Mouse (Mus musculus) lung, embryonic 16.5 days (tissue): ENCODE data around the gene Rps19. TPM values are rescaled to one million over a fixed set of nuclear protein-coding genes. Genes with fewer than 3 reads are reported as not detected.

Experiments used
- ATAC-seq: fragments of 200-750 bp; cut with Nextera tagmentation; 2 replicates; pipeline ENCODE4 v1.8.0; 2017; ENCODE audit warnings: low read depth, mild to moderate bottlenecking, moderate library complexity
- H3K27ac ChIP-seq: fragments of 300-500 bp; sonication (generic); 2 replicates; pipeline ENCODE4 v1.5.1; 2014; ENCODE audit warnings: mild to moderate bottlenecking, control low read depth, low read length
- H3K27me3 ChIP-seq: fragments of 300-500 bp; sonication (generic); 2 replicates; pipeline ENCODE4 v1.6.1; 2014; ENCODE audit warnings: low read depth, low read length, mixed read lengths; ENCODE audit not compliant: control insufficient read depth, insufficient read depth
- H3K36me3 ChIP-seq: fragments of 300-500 bp; sonication (generic); 2 replicates; pipeline ENCODE4 v1.6.1; 2014; ENCODE audit warnings: low read length; ENCODE audit not compliant: control insufficient read depth, insufficient read depth
- H3K4me1 ChIP-seq: fragments of 300-500 bp; sonication (generic); replicated peaks from 2 replicates; pipeline ENCODE4 v1.6.1; 2014; ENCODE audit warnings: low read length, mixed read lengths; ENCODE audit not compliant: control insufficient read depth, insufficient read depth
- H3K4me2 ChIP-seq: fragments of 300-500 bp; sonication (generic); 2 replicates; pipeline ENCODE4 v1.6.1; 2014; ENCODE audit warnings: low read depth, low read length, control low read depth
- H3K4me3 ChIP-seq: fragments of 300-500 bp; sonication (generic); 2 replicates; pipeline ENCODE4 v1.5.1; 2014; ENCODE audit warnings: mild to moderate bottlenecking, low read length, control low read depth
- H3K9ac ChIP-seq: fragments of 300-500 bp; sonication (generic); 2 replicates; pipeline ENCODE4 v1.6.1; 2014; ENCODE audit warnings: low read length, control low read depth
- H3K9me3 ChIP-seq: fragments of 300-500 bp; sonication (generic); 2 replicates; pipeline ENCODE4 v1.6.1; 2016; ENCODE audit warnings: low read length; ENCODE audit not compliant: control insufficient read depth
- WGBS: fragments of 180-500 bp; shearing (Covaris S2); extraction: QIAGEN DNeasy Blood & Tissue Kit; methylation state at CpG from one replicate; pipeline ENCODE4 v1.1.7; 2014; 5-methylcytosine and 5-hydroxymethylcytosine counted together
- polyA plus RNA-seq: library from polyadenylated mRNA; unstranded; fragments of >200 nt; fragmentation: Nextera tagmentation; extraction: Ambion mirVana; gene quantifications from 2 replicates; pipeline ENCODE4 v1.2.1, GENCODE M21; 2015

Rps19 gene
- polyA plus RNA-seq, 1 experiment from 2014 or later, result 2,580 TPM

DNA sequence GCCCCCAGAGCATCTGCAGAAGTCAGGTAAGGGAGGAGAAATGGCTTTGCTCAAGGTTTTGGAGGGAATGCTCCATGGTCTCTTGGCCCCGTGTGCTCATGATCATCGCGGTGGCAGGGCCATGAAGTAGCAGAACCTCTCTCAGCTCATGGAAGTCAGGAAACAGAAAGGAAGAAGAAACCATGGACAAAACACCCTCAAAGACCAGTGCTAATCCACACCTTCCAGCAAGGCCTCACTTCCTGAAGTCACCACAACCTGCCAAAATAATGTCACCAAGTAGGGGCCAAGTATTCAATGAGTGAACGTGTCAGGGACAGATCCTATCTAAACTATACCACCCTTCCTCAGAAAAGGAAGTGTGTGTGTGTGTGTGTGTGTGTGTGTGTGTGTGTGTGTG, 21.3 kb upstream of the Rps19 start:
- no peak overlapping the region for H3K4me3 ChIP-seq
- H3K9me3 ChIP-seq, result no peaks in the 10 kb centered on the region
- no peak for ATAC-seq
- no peaks in the 10 kb centered on the region for H3K4me1 ChIP-seq
- no peak overlapping the region for H3K9ac ChIP-seq
- H3K27me3 ChIP-seq, result no peaks in the 10 kb centered on the region
- WGBS, result 79% methylated on average over 4 of the region's 4 CpGs
- H3K27ac ChIP-seq, result no peak overlapping the region
- no peak overlapping the region for H3K4me2 ChIP-seq
- H3K36me3 ChIP-seq, result no peaks in the 10 kb centered on the region

DNA sequence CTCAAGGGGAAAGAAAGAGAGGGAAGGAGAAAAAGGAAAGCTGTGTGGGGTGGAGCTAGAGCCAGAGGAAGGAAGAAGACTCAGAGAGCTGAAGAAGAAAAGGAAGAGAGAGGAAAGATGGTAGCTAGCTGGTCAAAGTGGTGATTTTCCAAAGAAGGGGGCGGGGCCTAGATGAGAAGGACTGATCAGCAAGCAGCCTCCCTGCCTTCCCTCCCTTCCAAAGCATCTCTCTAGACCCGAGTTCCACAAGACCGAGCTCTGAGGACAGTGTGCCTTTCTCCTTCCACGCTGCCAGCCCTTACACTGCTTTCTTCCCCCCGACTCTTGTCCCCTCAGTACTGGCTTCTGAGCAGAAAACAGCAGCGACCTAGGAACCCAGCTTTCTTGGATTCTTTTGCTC, 20.0 kb upstream of the Rps19 start:
- no peak overlapping the region for H3K27ac ChIP-seq
- H3K4me2 ChIP-seq, result no peak overlapping the region
- H3K4me1 ChIP-seq, result no peaks in the 10 kb centered on the region
- H3K36me3 ChIP-seq, result no peaks in the 10 kb centered on the region
- peaks cover 2% of the 10 kb centered on the region; the same call in 1 of the 2 replicates for H3K27me3 ChIP-seq
- 18% methylated on average over 6 of the region's 6 CpGs for WGBS
- H3K9ac ChIP-seq, result no peak overlapping the region
- no peak for ATAC-seq
- H3K4me3 ChIP-seq, result no peak overlapping the region
- no peaks in the 10 kb centered on the region for H3K9me3 ChIP-seq

DNA sequence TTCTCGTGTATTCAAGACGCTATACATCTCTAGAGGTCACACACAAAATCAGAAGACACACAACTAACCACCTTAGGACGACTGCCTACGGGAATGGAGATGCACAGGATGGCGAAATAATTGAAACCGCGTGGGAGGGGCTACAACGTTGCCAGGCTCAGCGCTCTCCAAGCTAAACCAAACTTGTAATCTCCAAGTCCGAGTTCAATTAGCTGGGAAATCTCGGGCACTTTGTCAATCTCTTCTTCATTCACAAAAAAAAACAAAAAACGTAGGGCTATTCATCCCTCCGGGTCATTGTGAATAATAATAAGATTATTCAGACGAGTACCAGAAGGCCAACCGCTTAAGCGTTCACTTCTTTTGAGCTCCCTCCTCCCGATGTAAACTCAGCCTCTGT, 15.1 kb upstream of the Rps19 start:
- H3K4me1 ChIP-seq, result no peaks in the 10 kb centered on the region
- no peak overlapping the region for H3K4me2 ChIP-seq
- H3K27ac ChIP-seq, result no peak overlapping the region
- H3K27me3 ChIP-seq, result peaks cover 4% of the 10 kb centered on the region; the same call in 1 of the 2 replicates
- no peak overlapping the region for H3K4me3 ChIP-seq
- no peak for ATAC-seq
- 58% methylated on average over 17 of the region's 17 CpGs for WGBS
- H3K36me3 ChIP-seq, result no peaks in the 10 kb centered on the region
- H3K9me3 ChIP-seq, result peaks cover 5% of the 10 kb centered on the region
- H3K9ac ChIP-seq, result no peak overlapping the region

DNA sequence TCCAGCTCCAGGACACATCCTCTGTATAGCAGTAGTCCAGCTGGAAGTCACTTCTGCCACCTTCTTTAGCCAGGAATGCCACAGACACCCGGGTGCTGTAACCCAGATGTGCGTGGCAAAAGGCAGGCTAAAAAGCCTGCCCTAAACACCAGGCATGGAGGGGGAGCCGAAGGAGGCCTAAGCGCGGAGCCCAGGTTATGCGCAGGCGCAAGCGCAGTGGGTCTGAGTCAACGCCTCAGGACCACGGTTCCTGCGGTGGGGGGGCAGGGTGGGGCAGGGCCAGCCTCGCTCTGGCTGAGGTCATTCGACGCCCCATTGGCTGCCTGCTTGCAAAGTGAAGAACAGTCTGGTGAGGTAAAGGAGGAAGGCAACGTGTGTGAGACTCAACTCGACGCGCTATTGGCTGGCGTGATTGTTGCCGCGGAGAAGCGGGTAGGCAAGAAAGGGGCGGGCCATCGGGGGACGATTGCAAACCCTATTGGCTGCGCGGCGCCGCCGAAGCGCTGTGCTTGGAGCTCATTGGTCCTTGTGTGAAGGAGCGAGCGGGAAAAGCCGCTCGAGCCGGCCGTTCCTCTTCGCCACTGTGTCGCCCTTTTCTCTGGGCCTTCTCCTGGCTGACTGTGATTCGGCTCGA, 14.5 kb upstream of the Rps19 start, which contains the start of the genes Lypd4 and Dmrtc2:
Gene Lypd4, minus strand, starts transcription at position 410 of the 634 bp plus-strand sequence.
Gene Dmrtc2, plus strand, starts transcription at position 526 of the 634 bp plus-strand sequence.
- no peak within 1 kb of the TSS for H3K4me3 ChIP-seq
- no peak for ATAC-seq

DNA sequence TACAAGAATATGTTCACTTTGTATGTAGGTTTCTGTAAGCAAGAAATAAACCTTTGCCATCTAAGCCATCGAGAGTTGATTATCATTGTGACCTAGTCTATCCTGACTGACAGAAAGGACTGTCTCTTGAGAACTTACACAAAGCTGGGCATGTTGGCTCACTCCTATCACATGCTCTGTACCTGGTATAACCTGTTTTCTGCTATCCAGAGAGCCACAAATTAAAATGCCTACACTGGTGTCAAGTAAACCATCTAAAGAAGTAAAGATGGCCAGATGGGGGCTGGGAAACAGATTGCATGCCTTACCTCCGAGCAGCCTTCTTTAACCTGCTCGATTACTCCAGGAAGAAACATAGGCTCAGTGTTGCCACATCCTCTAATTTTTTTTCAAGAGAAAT, 6.6 kb upstream of the Rps19 start:
- ATAC-seq, result no peak
- Histone ChIP-seq H3K27ac (no peak overlapping the region), H3K27me3 (no peaks in the 10 kb centered on the region), H3K9ac (no peak overlapping the region), H3K4me2 (no peak overlapping the region), H3K4me3 (no peak overlapping the region), H3K4me1 (no peaks in the 10 kb centered on the region), H3K9me3 (no peaks in the 10 kb centered on the region), H3K36me3 (no peaks in the 10 kb centered on the region)
- WGBS, result 61% methylated on average over 3 of the region's 3 CpGs

More for the DNA sequence above, 14.5 kb upstream of the Rps19 start, which contains the start of the genes Lypd4 and Dmrtc2:
- 49% methylated on average over 41 of the region's 41 CpGs for WGBS
- no peaks in the 10 kb centered on the region for H3K4me1 ChIP-seq
- peaks cover 4% of the 10 kb centered on the region; the same call in 1 of the 2 replicates for H3K27me3 ChIP-seq
- no peak within 1 kb of the TSS for H3K9ac ChIP-seq
- H3K4me2 ChIP-seq, result no peak within 1 kb of the TSS
- H3K9me3 ChIP-seq, result peaks cover 5% of the 10 kb centered on the region
- no peaks in the 10 kb centered on the region for H3K36me3 ChIP-seq
- H3K27ac ChIP-seq, result no peak within 1 kb of the TSS

DNA sequence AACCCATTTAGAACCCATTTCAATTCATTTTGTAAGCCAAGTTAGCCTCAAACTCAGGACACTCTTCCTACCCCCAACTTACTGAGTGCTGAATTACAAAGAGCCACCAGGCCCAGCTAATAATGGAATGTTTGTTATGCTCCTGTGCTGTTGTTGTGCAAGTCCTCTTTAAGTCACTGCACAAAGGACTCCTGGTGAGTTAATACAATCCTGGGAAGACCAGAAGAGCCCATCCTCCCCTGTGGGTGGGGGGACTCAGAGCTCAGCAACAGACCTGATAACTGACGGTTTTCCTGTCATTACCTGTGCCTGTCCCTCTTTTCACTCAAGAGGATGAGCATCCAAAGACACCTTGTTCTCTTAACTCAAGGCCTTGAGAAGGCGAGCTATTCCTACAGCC, 4.6 kb upstream of the Rps19 start:
- no peak for ATAC-seq
- Histone ChIP-seq H3K27ac (no peak overlapping the region), H3K27me3 (no peaks in the 10 kb centered on the region), H3K4me2 (no peak overlapping the region), H3K9me3 (no peaks in the 10 kb centered on the region), H3K4me3 (no peak overlapping the region), H3K9ac (no peak overlapping the region), H3K36me3 (no peaks in the 10 kb centered on the region), H3K4me1 (no peaks in the 10 kb centered on the region)
- 29% methylated on average over 2 of the region's 2 CpGs for WGBS

DNA sequence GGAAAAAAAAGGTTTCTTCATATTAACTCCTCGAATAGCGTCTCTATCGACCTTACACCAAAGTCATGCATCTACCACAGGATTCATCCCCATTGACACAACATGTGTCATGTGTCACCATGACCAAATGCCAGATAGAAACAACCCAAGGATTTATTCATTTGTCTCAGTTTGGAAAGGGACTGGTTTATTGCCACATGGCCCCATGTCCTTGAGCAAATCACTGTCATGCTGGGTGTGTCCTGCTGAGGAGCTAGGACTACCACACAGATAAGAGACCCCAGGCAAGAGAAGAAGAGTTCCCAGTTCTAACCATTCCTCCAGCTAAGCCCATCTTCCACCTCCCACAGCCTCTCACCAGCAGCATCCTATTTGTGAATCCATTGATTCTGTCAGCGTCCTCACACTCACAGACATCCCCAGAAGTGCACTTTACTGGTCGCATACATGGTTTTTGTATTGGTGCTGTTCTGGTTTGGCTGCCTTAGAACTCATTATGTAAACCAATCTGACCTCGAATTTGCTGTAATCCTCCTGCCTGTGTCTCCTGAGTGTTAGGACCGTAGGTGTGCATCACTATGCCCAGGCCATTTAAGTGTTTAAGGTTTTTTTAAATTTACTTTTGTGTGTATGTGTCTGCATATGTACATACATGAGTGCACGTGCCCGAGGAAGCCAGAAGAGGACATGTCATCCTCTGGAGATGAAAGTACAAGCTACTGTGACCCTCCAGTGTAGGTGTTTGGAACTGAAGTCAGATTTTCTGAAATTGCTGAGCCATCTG, 1.6 kb upstream of the Rps19 start:
- H3K9ac ChIP-seq, result no peak overlapping the region
- H3K4me3 ChIP-seq, result no peak overlapping the region
- WGBS, result 85% methylated on average over 9 of the region's 9 CpGs
- peaks cover 14% of the 10 kb centered on the region for H3K36me3 ChIP-seq
- no peak for ATAC-seq
- no peaks in the 10 kb centered on the region for H3K27me3 ChIP-seq
- H3K4me2 ChIP-seq, result no peak overlapping the region
- H3K9me3 ChIP-seq, result no peaks in the 10 kb centered on the region
- H3K27ac ChIP-seq, result no peak overlapping the region
- H3K4me1 ChIP-seq, result peaks cover 23% of the 10 kb centered on the region

DNA sequence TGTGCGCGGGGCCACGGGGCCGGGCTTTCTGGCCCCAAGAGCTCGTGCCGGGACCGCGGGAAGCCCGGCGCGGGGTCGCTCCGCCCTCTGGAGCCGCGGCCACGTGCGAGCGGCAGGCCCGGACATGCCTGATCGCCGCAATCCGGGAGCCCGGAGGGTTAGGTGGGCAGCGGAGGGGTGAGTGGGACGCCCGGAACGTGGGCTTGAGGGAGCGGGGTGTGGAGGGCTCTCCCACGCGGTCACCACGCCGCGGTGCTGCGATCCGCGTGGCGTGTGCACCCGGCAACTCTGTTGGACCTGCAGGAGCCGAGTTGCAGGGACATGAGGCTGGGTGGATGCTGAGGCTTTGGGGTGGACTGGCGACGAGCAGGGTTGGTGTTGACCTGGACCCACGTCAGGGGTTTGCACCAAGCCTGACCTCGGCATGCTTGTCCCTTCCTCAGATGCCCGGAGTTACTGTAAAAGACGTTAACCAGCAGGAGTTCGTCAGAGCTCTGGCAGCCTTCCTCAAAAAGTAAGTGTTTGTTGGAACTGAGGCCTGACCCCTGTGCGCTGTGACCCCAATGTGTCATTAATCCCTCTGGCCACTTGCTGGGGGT, 621 bp downstream of the Rps19 start:
- peak overlapping the region; percentile 91 for H3K27ac ChIP-seq
- peak overlapping the region; percentile 85 for H3K4me2 ChIP-seq
- ATAC-seq, result peak; percentile 1
- peak overlapping the region; percentile 97 for H3K9ac ChIP-seq
- no peaks in the 10 kb centered on the region for H3K9me3 ChIP-seq
- peaks cover 30% of the 10 kb centered on the region for H3K4me1 ChIP-seq
- WGBS, result 1% methylated on average over 37 of the region's 47 CpGs
- peaks cover 28% of the 10 kb centered on the region for H3K36me3 ChIP-seq
- H3K27me3 ChIP-seq, result no peaks in the 10 kb centered on the region
- peak overlapping the region; percentile 74 for H3K4me3 ChIP-seq
